Mouse (Mus musculus) hindbrain, postnatal 0 days (tissue): ENCODE data around the gene Nudt1. TPM values are rescaled to one million over a fixed set of nuclear protein-coding genes. Genes with fewer than 3 reads are reported as not detected.

ENCODE experiments used
- ATAC-seq: fragments of 200-750 bp; cut with Nextera tagmentation; 2 replicates; pipeline ENCODE4 v1.8.0; 2017; ENCODE audit warnings: mild to moderate bottlenecking, moderate TSS enrichment, moderate library complexity
- DNase-seq: peaks from one replicate; pipeline ENCODE4 v3.0.0-alpha.2; 2015; ENCODE audit warnings: low spot score
- H3K27ac ChIP-seq: fragments of 300-500 bp; sonication (generic); 2 replicates; pipeline ENCODE4 v1.5.1; 2014; ENCODE audit warnings: mild to moderate bottlenecking
- H3K27me3 ChIP-seq: fragments of 300-500 bp; sonication (generic); 2 replicates; pipeline ENCODE4 v1.6.1; 2014; ENCODE audit warnings: low read length, mixed read lengths; ENCODE audit not compliant: insufficient read depth
- H3K36me3 ChIP-seq: fragments of 300-500 bp; sonication (generic); 2 replicates; pipeline ENCODE4 v1.6.1; 2014; ENCODE audit warnings: low read length, mixed read lengths; ENCODE audit not compliant: insufficient read depth
- H3K4me1 ChIP-seq: fragments of 300-500 bp; sonication (generic); 2 replicates; pipeline ENCODE4 v1.6.1; 2014; ENCODE audit warnings: antibody characterized with exemption, low read length, mixed read lengths; ENCODE audit not compliant: insufficient read depth
- H3K4me2 ChIP-seq: fragments of 300-500 bp; sonication (generic); 2 replicates; pipeline ENCODE4 v1.6.1; 2014; ENCODE audit warnings: low read depth, mild to moderate bottlenecking, low read length, moderate library complexity, mixed read lengths
- H3K4me3 ChIP-seq: fragments of 300-500 bp; sonication (generic); 2 replicates; pipeline ENCODE4 v1.5.1; 2014; ENCODE audit warnings: low read length
- H3K9ac ChIP-seq: fragments of 300-500 bp; sonication (generic); replicated peaks from 2 replicates; pipeline ENCODE4 v1.6.1; 2014; ENCODE audit warnings: mild to moderate bottlenecking, low read length, moderate library complexity, mixed read lengths
- H3K9me3 ChIP-seq: fragments of 300-500 bp; sonication (generic); 2 replicates; pipeline ENCODE4 v1.6.1; 2016; ENCODE audit warnings: low read length, mixed read lengths
- CTCF ChIP-seq: IDR thresholded peaks from 2 replicates; pipeline ENCODE4 v1.5.1; 2016; ENCODE audit warnings: antibody characterized with exemption, control low read depth, low read depth
- WGBS: fragments of 180-500 bp; shearing (Covaris S2); extraction: QIAGEN DNeasy Blood & Tissue Kit; methylation state at CpG from one replicate; pipeline ENCODE4 v1.1.7; 2014; 5-methylcytosine and 5-hydroxymethylcytosine counted together
- polyA plus RNA-seq: library from polyadenylated mRNA; unstranded; fragments of >200 nt; fragmentation: Nextera tagmentation; extraction: Ambion mirVana; gene quantifications from 2 replicates; pipeline ENCODE4 v1.2.1, GENCODE M21; 2015
- total RNA-seq: library from RNA; depleted of rRNA; stranded (reverse); fragments of >200 nt; gene quantifications from 2 replicates; pipeline ENCODE4 v1.2.3, GENCODE M21; 2014

Nudt1 gene
- total and polyA plus RNA-seq, 2 experiments from 2014 or later = 7.5 to 19.7 TPM

- peak; percentile 17 for TF ChIP-seq CTCF
- H3K9ac ChIP-seq = peak overlapping the region; percentile 95
- H3K4me1 ChIP-seq = peaks cover 6% of the 10 kb centered on the region; the same call in 1 of the 2 replicates
- peak overlapping the region; percentile 94 for H3K4me2 ChIP-seq
- H3K4me3 ChIP-seq = peak overlapping the region; percentile 96
- no peaks in the 10 kb centered on the region for H3K36me3 ChIP-seq
- DNase-seq (peak; percentile 23), ATAC-seq (no peak)
- H3K9me3 ChIP-seq = no peaks in the 10 kb centered on the region
- 1% methylated on average over 17 of the region's 17 CpGs for WGBS
- peak overlapping the region; percentile 85 for H3K27ac ChIP-seq
- H3K27me3 ChIP-seq = no peaks in the 10 kb centered on the region
Observed at GRCm38 (mm10) chr5:140321756-140322575, 510 bp downstream of the Nudt1 start.

- Histone ChIP-seq H3K9me3 (no peaks in the 10 kb centered on the region), H3K36me3 (peaks cover 8% of the 10 kb centered on the region; the same call in 1 of the 2 replicates), H3K27ac (no peak overlapping the region), H3K4me2 (no peak overlapping the region), H3K4me3 (no peak overlapping the region), H3K9ac (no peak overlapping the region), H3K4me1 (peaks cover 6% of the 10 kb centered on the region; the same call in 1 of the 2 replicates), H3K27me3 (no peaks in the 10 kb centered on the region)
- ATAC-seq (no peak), DNase-seq (no peak)
- TF ChIP-seq CTCF = no peak
- 90% methylated on average over 5 of the region's 5 CpGs for whole genome bisulfite sequencing
Observed at GRCm38 (mm10) chr5:140324058-140324457, 2.6 kb downstream of the Nudt1 start.

DNA sequence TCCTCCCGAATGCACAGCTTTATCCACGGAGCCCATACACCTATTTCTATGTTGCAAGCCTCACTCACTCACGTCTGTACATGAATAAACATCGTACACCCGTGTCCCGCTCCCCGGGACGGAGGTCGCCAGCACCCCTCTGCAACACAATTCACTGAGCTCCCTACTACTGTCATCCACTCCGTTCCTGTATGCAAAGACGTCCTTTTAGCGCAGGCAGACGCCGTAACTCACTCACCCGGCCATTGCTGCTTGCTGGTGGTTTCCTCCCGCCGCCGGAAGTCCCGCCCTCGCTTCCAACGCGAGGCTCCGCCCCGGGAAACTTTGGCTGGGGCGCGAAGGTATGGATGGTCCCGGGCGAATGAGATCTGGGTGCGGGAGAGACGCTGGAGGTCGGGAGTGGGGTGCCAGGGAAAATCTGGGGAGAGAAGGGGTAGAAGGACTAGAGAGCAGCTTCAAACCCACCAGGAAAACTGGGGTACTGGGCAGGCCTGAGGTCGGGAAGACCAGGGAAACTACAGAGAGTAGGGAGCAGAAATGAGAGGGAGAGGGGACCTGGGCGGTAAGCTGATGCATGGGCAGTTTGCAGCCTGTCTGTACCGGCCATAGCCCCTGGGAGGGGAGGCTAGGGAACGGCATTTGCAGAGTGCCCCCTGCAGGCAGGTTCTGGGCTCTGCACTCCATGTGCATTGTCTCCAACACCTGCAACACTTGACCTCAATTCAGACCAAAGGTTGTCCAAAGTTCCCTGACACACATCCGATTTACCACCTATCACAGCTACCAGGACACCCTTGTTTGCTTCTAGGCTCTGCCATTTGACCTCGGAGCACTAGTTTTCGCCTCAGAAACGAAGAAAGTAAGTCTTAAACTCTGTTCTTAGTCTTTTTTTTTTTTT lies 10.4 kb downstream of the Nudt1 start, which contains the start of gene Mrm2:
Gene Mrm2, minus strand, starts transcription at position 284 of the 898 bp plus-strand sequence.
- WGBS = under 1% methylated on average over 39 of the region's 39 CpGs
- ATAC-seq = peak; percentile 86

GRCm38 (mm10) chr5:140332519-140332918 lies 11.1 kb downstream of the Nudt1 start:
- peaks cover 10% of the 10 kb centered on the region for H3K4me1 ChIP-seq
- H3K9ac ChIP-seq = no peak overlapping the region
- 64% methylated on average over 4 of the region's 4 CpGs for WGBS
- no peak for DNase-seq
- no peaks in the 10 kb centered on the region for H3K9me3 ChIP-seq
- H3K4me2 ChIP-seq = no peak overlapping the region
- no peak for TF ChIP-seq CTCF
- no peak overlapping the region for H3K4me3 ChIP-seq
- no peaks in the 10 kb centered on the region for H3K27me3 ChIP-seq
- ATAC-seq = no peak
- peaks cover 8% of the 10 kb centered on the region; the same call in 1 of the 2 replicates for H3K36me3 ChIP-seq
- H3K27ac ChIP-seq = no peak overlapping the region

More for the DNA sequence above, 10.4 kb downstream of the Nudt1 start, which contains the start of gene Mrm2:
- Histone ChIP-seq H3K36me3 (peaks cover 8% of the 10 kb centered on the region; the same call in 1 of the 2 replicates), H3K9me3 (no peaks in the 10 kb centered on the region), H3K9ac (peak within 1 kb of the TSS; percentile 66), H3K27ac (peak within 1 kb of the TSS; percentile 86), H3K27me3 (no peaks in the 10 kb centered on the region), H3K4me2 (peak within 1 kb of the TSS; percentile 85), H3K4me3 (peak within 1 kb of the TSS; percentile 62), H3K4me1 (peaks cover 10% of the 10 kb centered on the region)
- TF ChIP-seq CTCF = peak; percentile 83
- DNase-seq = peak; percentile 86

GRCm38 (mm10) chr5:140333631-140334030 lies 12.2 kb downstream of the Nudt1 start:
- H3K9ac ChIP-seq = no peak overlapping the region
- peak; percentile 53 for TF ChIP-seq CTCF
- ATAC-seq (no peak), DNase-seq (peak; percentile 45)
- H3K27ac ChIP-seq = no peak overlapping the region
- H3K4me1 ChIP-seq = peaks cover 10% of the 10 kb centered on the region
- no peak overlapping the region for H3K4me3 ChIP-seq
- H3K36me3 ChIP-seq = no peaks in the 10 kb centered on the region
- no peaks in the 10 kb centered on the region for H3K27me3 ChIP-seq
- WGBS = 38% methylated on average over 2 of the region's 2 CpGs
- no peak overlapping the region for H3K4me2 ChIP-seq
- H3K9me3 ChIP-seq = no peaks in the 10 kb centered on the region

- no peak overlapping the region for H3K9ac ChIP-seq
- H3K36me3 ChIP-seq = peaks cover 6% of the 10 kb centered on the region; the same call in 1 of the 2 replicates
- no peak overlapping the region for H3K4me3 ChIP-seq
- TF ChIP-seq CTCF = peak; percentile 85
- H3K27ac ChIP-seq = no peak overlapping the region
- ATAC-seq (no peak), DNase-seq (peak; percentile 51)
- 67% methylated on average over 1 of the region's 1 CpGs for WGBS
- no peak overlapping the region for H3K4me2 ChIP-seq
- H3K4me1 ChIP-seq = no peaks in the 10 kb centered on the region
- H3K27me3 ChIP-seq = no peaks in the 10 kb centered on the region
- no peaks in the 10 kb centered on the region for H3K9me3 ChIP-seq
Observed at GRCm38 (mm10) chr5:140336680-140337079, 15.2 kb downstream of the Nudt1 start.
